Mouse (Mus musculus) embryonic fibroblast, embryonic 13.5 days (primary cell): ENCODE results near the gene Osbpl10.

Source experiments
- CTCF ChIP-seq: IDR thresholded peaks from 2 replicates; pipeline ENCODE4 v1.5.1; 2011; ENCODE audit warnings: mild to moderate bottlenecking, control low read depth, low read length, moderate library complexity, borderline replicate concordance; ENCODE audit not compliant: insufficient read depth
- POLR2A ChIP-seq: IDR thresholded peaks from 2 replicates; pipeline ENCODE4 v1.6.1; 2011; ENCODE audit warnings: low read depth, mild to moderate bottlenecking, control low read depth, low read length, moderate library complexity

GRCm38 (mm10) chr9:115200166-115200862, 221.9 kb downstream of the Osbpl10 start:
- TF ChIP-seq CTCF (no peak), POLR2A (no peak)
